Mouse (Mus musculus): ENCODE data around the gene Hao2. TPM values are rescaled to one million over a fixed set of nuclear protein-coding genes. Genes with fewer than 3 reads are reported as not detected.

Hao2 gene
- polyA plus RNA-seq, 1 experiment from 2014 or later: 13.3 TPM

GRCm38 (mm10) chr3:98920417-98920816, 27.4 kb upstream of the Hao2 start:
- 80% methylated on average over 3 of the region's 3 CpGs for WGBS
- H3K4me2 ChIP-seq (replicated peaks; ENCODE audit: low read depth, low read length): no peak overlapping the region
- no peaks in the 10 kb centered on the region for H3K36me3 ChIP-seq (ENCODE audit: control insufficient read depth, insufficient read depth, low read length)
- no peaks in the 10 kb centered on the region for H3K4me1 ChIP-seq (ENCODE audit: control insufficient read depth, insufficient read depth, low read length)
- no peak overlapping the region for H3K27ac ChIP-seq (ENCODE audit: low read depth, low read length)
- no peak overlapping the region for H3K9ac ChIP-seq (ENCODE audit: low read depth, low read length)
- no peaks in the 10 kb centered on the region for H3K9me3 ChIP-seq (ENCODE audit: control insufficient read depth, low read length)
- H3K27me3 ChIP-seq (ENCODE audit: control insufficient read depth, insufficient read depth, low read length): no peaks in the 10 kb centered on the region
- H3K4me3 ChIP-seq (ENCODE audit: low read length): no peak overlapping the region
- no peak for ATAC-seq (ENCODE audit: low FRiP score, low TSS enrichment)

- H3K9ac ChIP-seq (ENCODE audit: low read depth, low read length): no peak overlapping the region
- no peaks in the 10 kb centered on the region for H3K27me3 ChIP-seq (ENCODE audit: control insufficient read depth, insufficient read depth, low read length)
- no peak overlapping the region for H3K4me2 ChIP-seq (replicated peaks; ENCODE audit: low read depth, low read length)
- no peaks in the 10 kb centered on the region for H3K9me3 ChIP-seq (ENCODE audit: control insufficient read depth, low read length)
- H3K4me3 ChIP-seq (ENCODE audit: low read length): no peak overlapping the region
- no peaks in the 10 kb centered on the region for H3K36me3 ChIP-seq (ENCODE audit: control insufficient read depth, insufficient read depth, low read length)
- H3K27ac ChIP-seq (ENCODE audit: low read depth, low read length): no peak overlapping the region
- H3K4me1 ChIP-seq (ENCODE audit: control insufficient read depth, insufficient read depth, low read length): no peaks in the 10 kb centered on the region
- no CpG with 5 or more reads among the region's 1 CpGs for WGBS
- ATAC-seq (ENCODE audit: low FRiP score, low TSS enrichment): no peak
Measured at GRCm38 (mm10) chr3:98917260-98917659, 24.2 kb upstream of the Hao2 start.

- H3K4me1 ChIP-seq (ENCODE audit: control insufficient read depth, insufficient read depth, low read length): no peaks in the 10 kb centered on the region
- H3K27ac ChIP-seq (ENCODE audit: low read depth, low read length): no peak overlapping the region
- no peak for ATAC-seq (ENCODE audit: low FRiP score, low TSS enrichment)
- no peak overlapping the region for H3K4me2 ChIP-seq (replicated peaks; ENCODE audit: low read depth, low read length)
- 86% methylated on average over 2 of the region's 2 CpGs for WGBS
- no peak overlapping the region for H3K4me3 ChIP-seq (ENCODE audit: low read length)
- no peaks in the 10 kb centered on the region for H3K36me3 ChIP-seq (ENCODE audit: control insufficient read depth, insufficient read depth, low read length)
- no peak overlapping the region for H3K9ac ChIP-seq (ENCODE audit: low read depth, low read length)
- no peaks in the 10 kb centered on the region for H3K9me3 ChIP-seq (ENCODE audit: control insufficient read depth, low read length)
- H3K27me3 ChIP-seq (ENCODE audit: control insufficient read depth, insufficient read depth, low read length): no peaks in the 10 kb centered on the region
Measured at GRCm38 (mm10) chr3:98916856-98917255, 23.8 kb upstream of the Hao2 start.

- Histone ChIP-seq H3K27me3 (ENCODE audit: control insufficient read depth, insufficient read depth, low read length) (no peaks in the 10 kb centered on the region), H3K4me3 (ENCODE audit: low read length) (no peak overlapping the region), H3K9ac (ENCODE audit: low read depth, low read length) (no peak overlapping the region), H3K4me2 (replicated peaks; ENCODE audit: low read depth, low read length) (no peak overlapping the region), H3K27ac (ENCODE audit: low read depth, low read length) (no peak overlapping the region), H3K4me1 (ENCODE audit: control insufficient read depth, insufficient read depth, low read length) (no peaks in the 10 kb centered on the region), H3K36me3 (ENCODE audit: control insufficient read depth, insufficient read depth, low read length) (no peaks in the 10 kb centered on the region), H3K9me3 (ENCODE audit: control insufficient read depth, low read length) (no peaks in the 10 kb centered on the region)
- no peak for ATAC-seq (ENCODE audit: low FRiP score, low TSS enrichment)
- 4% methylated on average over 4 of the region's 4 CpGs for WGBS
Measured at GRCm38 (mm10) chr3:98915659-98916058, 22.6 kb upstream of the Hao2 start.

- Histone ChIP-seq H3K9me3 (ENCODE audit: control insufficient read depth, low read length) (no peaks in the 10 kb centered on the region), H3K27ac (ENCODE audit: low read depth, low read length) (no peak overlapping the region), H3K4me1 (ENCODE audit: control insufficient read depth, insufficient read depth, low read length) (no peaks in the 10 kb centered on the region), H3K27me3 (ENCODE audit: control insufficient read depth, insufficient read depth, low read length) (no peaks in the 10 kb centered on the region), H3K4me3 (ENCODE audit: low read length) (no peak overlapping the region), H3K4me2 (replicated peaks; ENCODE audit: low read depth, low read length) (no peak overlapping the region), H3K9ac (ENCODE audit: low read depth, low read length) (no peak overlapping the region), H3K36me3 (ENCODE audit: control insufficient read depth, insufficient read depth, low read length) (no peaks in the 10 kb centered on the region)
- 76% methylated on average over 6 of the region's 6 CpGs for WGBS
- no peak for ATAC-seq (ENCODE audit: low FRiP score, low TSS enrichment)
Measured at GRCm38 (mm10) chr3:98913591-98913990, 20.6 kb upstream of the Hao2 start.

- Histone ChIP-seq H3K9ac (ENCODE audit: low read depth, low read length) (no peak overlapping the region), H3K27ac (ENCODE audit: low read depth, low read length) (no peak overlapping the region), H3K4me2 (replicated peaks; ENCODE audit: low read depth, low read length) (no peak overlapping the region), H3K9me3 (ENCODE audit: control insufficient read depth, low read length) (no peaks in the 10 kb centered on the region), H3K4me3 (ENCODE audit: low read length) (no peak overlapping the region), H3K4me1 (ENCODE audit: control insufficient read depth, insufficient read depth, low read length) (no peaks in the 10 kb centered on the region), H3K36me3 (ENCODE audit: control insufficient read depth, insufficient read depth, low read length) (no peaks in the 10 kb centered on the region), H3K27me3 (ENCODE audit: control insufficient read depth, insufficient read depth, low read length) (no peaks in the 10 kb centered on the region)
- no peak for ATAC-seq (ENCODE audit: low FRiP score, low TSS enrichment)
- WGBS: 76% methylated on average over 2 of the region's 2 CpGs
Measured at GRCm38 (mm10) chr3:98897606-98898005, 4.6 kb upstream of the Hao2 start.

GRCm38 (mm10) chr3:98895071-98895601, 2.1 kb upstream of the Hao2 start:
- peak; percentile 43 for ATAC-seq (ENCODE audit: low FRiP score, low TSS enrichment)
- 37% methylated on average over 10 of the region's 10 CpGs for WGBS
- H3K9me3 ChIP-seq (ENCODE audit: control insufficient read depth, low read length): no peaks in the 10 kb centered on the region
- no peak overlapping the region for H3K9ac ChIP-seq (ENCODE audit: low read depth, low read length)
- no peaks in the 10 kb centered on the region for H3K4me1 ChIP-seq (ENCODE audit: control insufficient read depth, insufficient read depth, low read length)
- H3K27me3 ChIP-seq (ENCODE audit: control insufficient read depth, insufficient read depth, low read length): no peaks in the 10 kb centered on the region
- H3K4me2 ChIP-seq (replicated peaks; ENCODE audit: low read depth, low read length): no peak overlapping the region
- H3K4me3 ChIP-seq (ENCODE audit: low read length): no peak overlapping the region
- no peaks in the 10 kb centered on the region for H3K36me3 ChIP-seq (ENCODE audit: control insufficient read depth, insufficient read depth, low read length)
- H3K27ac ChIP-seq (ENCODE audit: low read depth, low read length): no peak overlapping the region

- no peak for ATAC-seq (ENCODE audit: low FRiP score, low TSS enrichment)
- no peak overlapping the region for H3K4me2 ChIP-seq (replicated peaks; ENCODE audit: low read depth, low read length)
- H3K27me3 ChIP-seq (ENCODE audit: control insufficient read depth, insufficient read depth, low read length): no peaks in the 10 kb centered on the region
- no peaks in the 10 kb centered on the region for H3K9me3 ChIP-seq (ENCODE audit: control insufficient read depth, low read length)
- H3K27ac ChIP-seq (ENCODE audit: low read depth, low read length): no peak overlapping the region
- no peak overlapping the region for H3K4me3 ChIP-seq (ENCODE audit: low read length)
- no peak overlapping the region for H3K9ac ChIP-seq (ENCODE audit: low read depth, low read length)
- 90% methylated on average over 4 of the region's 4 CpGs for WGBS
- H3K36me3 ChIP-seq (ENCODE audit: control insufficient read depth, insufficient read depth, low read length): no peaks in the 10 kb centered on the region
- H3K4me1 ChIP-seq (ENCODE audit: control insufficient read depth, insufficient read depth, low read length): no peaks in the 10 kb centered on the region
Measured at GRCm38 (mm10) chr3:98890430-98890829, 2.6 kb downstream of the Hao2 start.

- no peaks in the 10 kb centered on the region for H3K36me3 ChIP-seq (ENCODE audit: control insufficient read depth, insufficient read depth, low read length)
- H3K27ac ChIP-seq (ENCODE audit: low read depth, low read length): no peak overlapping the region
- no peak for ATAC-seq (ENCODE audit: low FRiP score, low TSS enrichment)
- no peak overlapping the region for H3K4me2 ChIP-seq (replicated peaks; ENCODE audit: low read depth, low read length)
- no peaks in the 10 kb centered on the region for H3K27me3 ChIP-seq (ENCODE audit: control insufficient read depth, insufficient read depth, low read length)
- H3K4me1 ChIP-seq (ENCODE audit: control insufficient read depth, insufficient read depth, low read length): no peaks in the 10 kb centered on the region
- no peak overlapping the region for H3K9ac ChIP-seq (ENCODE audit: low read depth, low read length)
- H3K4me3 ChIP-seq (ENCODE audit: low read length): no peak overlapping the region
- no peaks in the 10 kb centered on the region for H3K9me3 ChIP-seq (ENCODE audit: control insufficient read depth, low read length)
- WGBS: 78% methylated on average over 2 of the region's 2 CpGs
Measured at GRCm38 (mm10) chr3:98888206-98888605, 4.8 kb downstream of the Hao2 start.

All from kidney, embryonic 14.5 days (tissue).